Mouse (Mus musculus) spleen, postnatal 4 days (tissue): ENCODE measurements around the gene Ncam1.

Experiments used
- DNase-seq, 2 experiments: peaks; one replicate each; pipeline ENCODE4 v3.0.0; 2022; ENCODE audit warnings: low spot score in 2 of 2

Ncam1 gene

DNA sequence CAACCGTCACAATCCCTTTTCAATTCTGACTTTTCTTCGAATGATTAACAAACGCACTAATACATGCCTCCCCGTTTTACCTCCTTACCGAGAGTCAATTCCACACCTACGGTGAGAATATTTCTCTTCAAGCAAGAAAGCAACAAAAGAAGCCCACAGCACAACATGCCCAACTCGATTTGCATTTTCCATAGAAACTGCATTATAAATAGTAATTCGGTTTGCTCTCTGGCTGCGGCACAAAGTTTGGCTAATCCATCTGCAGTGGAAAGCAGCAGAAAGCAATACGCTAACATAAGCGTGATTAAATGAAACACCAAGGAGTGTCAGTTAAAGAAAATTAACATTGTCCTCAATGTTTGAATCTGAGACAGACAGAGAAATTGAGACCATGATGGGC, 177.0 kb downstream of the Ncam1 start:
- DNase-seq = no peak

DNA sequence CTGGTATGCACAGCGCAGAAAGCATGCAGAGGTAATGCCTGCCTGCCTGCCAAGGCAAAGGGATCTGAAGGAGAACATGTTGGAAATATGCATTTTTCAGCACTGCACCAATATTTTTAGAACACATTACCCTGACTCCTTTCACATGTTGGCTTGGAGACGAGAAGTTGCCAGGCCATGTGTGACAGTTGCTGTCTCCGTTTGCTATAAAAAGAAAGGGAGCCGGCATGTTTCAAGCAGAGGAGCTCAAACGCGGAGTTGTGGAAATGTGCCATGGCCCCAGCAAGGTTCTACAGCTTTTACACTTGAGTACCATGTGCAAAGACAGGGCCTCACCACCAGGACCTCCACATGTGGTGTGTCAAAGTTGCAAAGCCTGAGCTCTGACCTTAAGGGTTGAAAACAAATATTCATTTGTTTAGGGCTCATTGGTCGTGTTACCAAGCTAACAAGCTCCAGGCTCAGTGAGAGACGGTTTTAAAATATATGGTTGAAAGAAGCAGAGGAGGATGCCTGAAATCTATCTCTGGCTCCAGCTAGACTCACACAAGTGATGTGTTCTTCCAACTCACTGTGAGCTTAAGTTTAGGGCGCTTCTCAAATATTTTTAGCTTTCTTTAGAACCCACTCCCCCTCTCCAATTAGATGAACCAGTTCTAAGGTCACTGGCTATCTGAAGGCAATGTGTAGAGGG, 179.9 kb downstream of the Ncam1 start:
- no peak for DNase-seq

DNA sequence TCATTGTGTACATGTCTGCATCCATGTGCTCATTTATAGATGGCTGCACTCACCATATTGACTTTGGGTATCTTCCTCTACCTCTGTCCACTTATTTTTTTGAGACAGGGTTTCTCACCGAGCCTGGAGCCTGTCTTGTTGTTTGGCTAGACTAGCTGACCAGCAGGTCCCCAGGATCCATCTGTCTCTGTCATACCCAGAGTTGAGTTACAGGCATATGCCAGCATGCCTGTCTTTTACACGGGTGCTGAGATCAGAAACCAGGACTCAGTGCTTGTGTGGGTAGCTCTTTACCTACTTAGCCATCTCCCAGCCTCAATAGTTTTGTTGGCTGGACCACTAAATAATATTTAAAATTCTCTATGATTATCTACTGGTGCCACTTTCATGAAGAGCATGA, 180.5 kb downstream of the Ncam1 start:
- no peak for DNase-seq

DNA sequence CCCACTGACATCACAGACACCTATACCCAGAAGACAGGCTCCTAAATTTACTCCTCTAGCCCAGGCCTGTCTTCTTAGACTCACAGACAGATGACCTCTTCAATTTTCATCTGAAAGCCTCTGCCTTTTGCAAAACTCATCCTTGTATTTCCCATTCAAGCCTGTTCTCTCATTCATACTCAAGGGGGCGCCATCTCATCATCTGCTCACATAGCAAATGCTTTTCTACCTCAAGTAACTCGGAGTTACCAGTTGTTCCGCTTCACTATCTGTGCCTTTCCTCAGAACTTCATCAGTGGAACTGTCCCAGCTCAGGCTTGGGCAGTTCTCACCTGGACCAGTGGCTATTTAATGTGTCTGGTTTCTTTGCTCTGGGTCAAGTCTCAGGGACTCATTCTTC, 181.5 kb downstream of the Ncam1 start:
- DNase-seq = no peak

DNA sequence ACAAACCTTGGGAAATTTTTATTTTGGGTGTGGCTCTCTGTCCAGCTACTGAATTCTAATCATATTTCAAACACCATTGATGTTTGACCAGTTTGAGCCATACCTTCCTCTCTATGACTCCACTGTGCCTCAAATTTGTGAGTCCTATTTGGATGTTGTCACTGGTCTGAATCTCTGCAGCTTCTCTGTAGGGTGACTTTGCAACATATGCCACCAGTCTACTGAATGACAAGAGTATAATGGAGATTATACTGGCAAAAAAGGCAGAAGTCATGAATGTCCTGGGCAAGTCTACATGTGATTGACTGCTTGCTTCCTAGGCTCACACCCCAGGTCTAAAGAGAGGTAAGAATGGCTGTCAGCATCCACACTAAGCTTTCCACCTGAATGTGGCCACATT, 186.3 kb downstream of the Ncam1 start:
- DNase-seq = no peak

DNA sequence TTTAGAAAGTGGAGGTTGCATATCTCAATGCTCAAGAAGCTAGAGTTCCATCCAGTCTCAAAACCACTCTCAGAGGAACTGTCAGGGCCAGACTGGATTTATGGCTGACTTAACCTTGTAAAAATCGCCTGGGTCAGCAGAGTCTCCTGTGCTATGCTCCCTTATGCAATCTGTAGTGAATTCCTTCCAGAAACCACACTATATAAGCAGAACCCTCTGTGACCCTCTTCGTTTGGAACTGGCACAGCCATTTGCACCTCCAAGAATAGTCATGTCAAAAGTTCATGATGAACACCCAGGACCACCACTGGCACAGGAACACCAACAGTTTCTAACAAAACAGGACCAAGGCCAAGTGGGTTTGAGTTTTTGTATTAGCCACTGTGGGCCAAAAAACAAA, 190.5 kb downstream of the Ncam1 start:
- DNase-seq = no peak

DNA sequence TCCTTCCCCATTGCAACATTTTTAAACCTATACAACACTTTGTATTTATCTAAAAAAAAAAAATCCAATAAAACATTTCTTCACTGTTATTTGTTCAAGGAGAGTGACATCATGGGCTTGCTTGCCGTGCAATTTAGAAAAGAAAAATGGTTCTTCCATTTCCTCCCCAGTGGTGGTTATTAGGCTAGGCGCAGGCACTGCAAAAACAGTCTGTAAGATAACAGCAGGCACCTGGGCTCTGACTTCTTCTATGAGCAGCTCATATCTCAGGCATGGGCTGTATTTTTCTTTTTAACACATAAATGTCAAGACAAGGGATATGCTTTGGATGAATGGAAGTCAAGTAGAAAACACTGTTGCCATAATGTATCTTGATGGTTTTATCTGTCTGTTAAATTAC, 192.0 kb downstream of the Ncam1 start:
- no peak for DNase-seq

DNA sequence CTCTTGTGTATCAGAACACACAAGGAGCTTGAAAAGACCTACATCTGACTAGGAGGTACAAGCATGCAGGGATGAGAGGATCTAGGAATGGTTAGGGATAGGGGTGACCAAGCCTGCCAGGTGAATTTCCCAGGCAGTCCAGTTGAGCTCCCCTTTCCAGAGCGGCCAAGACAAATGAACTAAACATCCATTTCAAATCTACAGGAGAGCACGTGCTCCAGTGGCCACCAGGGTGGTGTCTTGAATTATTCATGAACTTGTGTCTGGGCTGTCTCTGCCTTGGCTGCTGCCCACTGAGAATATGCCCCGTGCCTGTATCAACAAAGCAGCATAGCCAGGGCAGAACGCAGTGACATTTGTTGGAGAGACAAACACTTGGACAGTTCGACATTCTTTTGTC, 192.4 kb downstream of the Ncam1 start:
- no peak for DNase-seq

DNA sequence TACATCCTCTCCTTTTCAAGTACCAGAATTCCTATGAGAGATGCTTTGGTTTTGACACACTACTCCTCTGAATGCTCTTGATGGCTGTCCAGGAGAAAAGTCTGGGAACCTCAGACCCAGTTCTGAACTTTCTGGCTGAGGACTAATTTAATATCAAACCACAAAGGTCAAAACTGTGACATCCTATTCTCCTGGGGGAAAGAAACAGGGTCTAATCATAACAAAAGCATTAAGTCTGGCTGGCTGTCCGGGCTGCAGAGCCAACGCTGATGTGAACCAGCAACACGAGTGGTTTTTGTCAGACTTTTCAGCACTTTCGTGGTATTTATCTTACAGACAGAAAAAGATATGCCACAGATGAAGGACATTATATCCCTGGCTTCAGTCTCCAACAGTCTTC, 192.9 kb downstream of the Ncam1 start:
- no peak for DNase-seq

DNA sequence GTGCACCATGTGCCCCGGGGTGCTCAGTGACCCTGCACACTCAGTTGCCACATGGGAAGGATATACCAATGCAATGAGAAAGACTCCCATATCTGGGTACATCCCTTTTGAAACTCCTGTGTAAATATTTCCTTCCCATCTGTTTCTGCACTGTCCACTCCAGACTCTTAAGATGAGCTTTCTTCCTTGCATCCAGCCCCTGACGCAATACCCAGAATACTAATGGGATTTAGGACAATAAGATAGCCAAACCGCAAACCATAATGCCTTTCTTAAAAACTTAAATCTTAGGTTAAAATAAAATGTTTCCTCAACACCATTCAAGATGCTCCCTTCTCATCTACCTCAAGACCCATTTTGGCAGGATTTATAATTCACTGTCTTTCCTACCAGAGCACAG, 193.4 kb downstream of the Ncam1 start:
- DNase-seq = no peak

DNA sequence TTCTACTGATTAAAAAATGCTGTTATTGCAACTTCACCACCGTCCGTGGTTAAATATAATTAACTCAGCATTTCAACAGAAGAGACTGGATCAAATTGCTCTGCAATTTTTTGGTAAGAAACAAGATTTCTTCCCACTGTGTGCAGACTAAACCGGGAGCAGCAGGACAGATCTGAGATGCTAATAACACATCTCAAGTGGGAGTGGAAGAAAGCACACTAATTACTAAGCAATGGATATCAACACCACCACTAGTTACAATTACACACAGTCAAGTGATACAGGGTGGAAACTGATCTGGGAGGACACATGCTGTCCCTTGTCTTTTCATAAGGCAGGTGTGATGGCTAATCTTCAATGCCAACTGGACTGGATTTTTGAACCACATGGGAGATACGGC, 197.5 kb downstream of the Ncam1 start:
- no peak for DNase-seq

DNA sequence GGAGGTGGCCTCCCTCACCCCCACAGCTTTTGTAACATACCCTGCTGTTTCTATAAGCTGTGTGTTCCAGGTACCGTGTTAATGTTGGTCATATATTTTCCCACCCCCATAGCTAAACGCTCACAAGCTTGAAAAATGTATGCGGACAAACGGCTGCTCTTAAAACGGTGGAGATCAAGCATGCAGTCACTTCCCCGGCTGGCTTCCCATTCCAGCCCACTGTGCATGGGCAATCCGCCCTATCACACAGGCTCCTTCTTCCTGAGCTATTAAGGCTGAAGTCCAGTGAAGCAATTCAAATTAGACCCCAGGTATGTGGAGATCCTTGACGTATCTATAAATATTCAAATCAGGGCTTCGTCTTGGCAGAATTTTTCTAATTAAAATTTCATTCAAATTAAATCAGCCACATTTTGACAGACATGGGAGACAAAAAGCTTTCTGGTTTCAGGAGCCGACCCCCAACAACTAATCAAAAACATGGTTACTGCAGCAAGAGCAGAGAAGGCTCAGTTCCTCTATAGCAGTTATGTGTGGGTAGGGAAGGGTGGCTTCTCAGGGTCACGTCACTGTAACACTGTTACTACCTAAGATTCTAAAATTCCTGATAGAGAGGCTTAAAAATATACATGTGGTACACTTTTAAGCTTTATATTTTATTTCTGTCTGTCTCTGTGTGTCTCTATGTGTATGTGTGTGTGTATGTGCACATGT, 202.9 kb downstream of the Ncam1 start:
- DNase-seq = no peak

DNA sequence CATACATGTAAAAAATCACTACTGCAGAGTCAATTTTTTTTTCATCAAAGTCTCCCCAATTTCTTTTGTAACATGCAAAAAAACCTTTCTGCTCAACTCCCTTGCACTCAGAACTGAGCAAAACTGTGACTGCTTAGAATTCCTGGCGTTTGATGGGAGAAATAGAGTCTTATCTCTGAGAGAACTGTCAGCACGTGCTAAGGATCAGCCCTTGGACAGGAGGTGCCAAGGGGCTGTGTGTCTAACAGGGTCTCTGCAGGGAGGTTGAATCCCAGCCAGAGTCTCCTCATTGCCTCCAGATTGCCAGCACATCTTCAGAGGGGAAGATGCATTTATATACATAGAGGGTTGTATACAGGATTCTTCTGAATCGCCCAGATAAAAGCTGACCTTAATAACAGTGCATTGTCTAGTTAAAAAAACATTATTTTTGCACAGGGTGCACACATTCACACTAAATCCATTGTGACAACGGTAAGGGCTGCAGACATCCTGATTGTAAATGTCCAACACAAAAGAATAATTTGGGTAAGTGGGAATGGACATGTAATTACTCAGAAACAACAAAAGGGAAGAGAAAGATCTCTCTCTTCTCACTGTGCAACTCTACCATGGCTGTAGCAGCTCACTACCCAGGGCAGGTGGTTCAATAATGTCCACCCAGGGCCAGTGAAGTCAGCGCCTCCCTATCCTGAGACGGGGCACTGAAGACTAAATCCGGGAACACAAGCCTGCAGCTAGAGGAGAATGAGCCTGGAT, 203.7 kb downstream of the Ncam1 start:
- no peak for DNase-seq

DNA sequence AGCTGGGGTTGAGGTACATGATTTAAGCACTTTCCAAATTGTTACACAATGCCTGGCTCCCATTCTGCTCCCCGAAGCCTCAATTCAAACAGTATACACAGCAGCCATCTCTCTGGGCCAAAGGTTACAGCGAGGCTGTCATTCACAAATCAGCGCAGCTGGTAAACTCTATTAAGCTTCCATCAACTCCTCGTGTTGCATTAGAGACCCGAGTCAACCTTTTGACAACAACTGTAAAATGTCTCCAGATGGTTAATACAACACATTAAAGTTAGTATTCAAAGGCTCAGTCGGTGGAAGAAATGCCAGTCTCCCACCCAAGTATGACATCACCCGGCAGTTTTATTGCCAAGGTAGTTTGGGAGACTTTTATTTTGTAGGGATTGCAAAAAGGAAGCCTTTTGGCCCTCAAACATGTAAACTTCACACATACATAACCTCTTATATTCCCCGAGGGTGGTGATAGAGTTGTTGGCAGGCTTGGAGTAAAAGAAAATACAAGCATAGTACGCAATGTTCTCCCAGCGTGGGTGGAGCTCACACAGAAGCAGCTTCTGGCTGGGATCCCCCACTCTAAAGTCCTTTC, 204.7 kb downstream of the Ncam1 start:
- no peak for DNase-seq

DNA sequence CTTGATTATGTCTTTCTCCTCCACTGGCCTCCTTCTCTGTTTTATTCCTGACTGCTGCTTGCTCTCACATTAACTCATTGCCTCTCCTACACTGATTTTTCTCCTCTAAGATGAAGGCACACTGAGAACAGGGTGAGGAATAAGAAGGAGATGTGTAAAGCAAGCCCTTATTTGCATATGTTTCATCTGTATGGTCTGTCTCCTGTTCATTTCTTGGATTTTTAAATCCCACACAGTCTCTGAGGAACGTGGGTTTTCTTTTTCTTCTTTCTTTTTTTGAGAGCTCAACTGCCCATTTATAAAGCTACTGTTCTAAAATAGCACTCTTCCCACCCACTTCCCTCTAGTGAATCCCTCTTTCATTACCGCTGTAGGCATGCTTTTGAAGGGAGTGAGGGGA, 206.7 kb downstream of the Ncam1 start:
- DNase-seq = no peak

DNA sequence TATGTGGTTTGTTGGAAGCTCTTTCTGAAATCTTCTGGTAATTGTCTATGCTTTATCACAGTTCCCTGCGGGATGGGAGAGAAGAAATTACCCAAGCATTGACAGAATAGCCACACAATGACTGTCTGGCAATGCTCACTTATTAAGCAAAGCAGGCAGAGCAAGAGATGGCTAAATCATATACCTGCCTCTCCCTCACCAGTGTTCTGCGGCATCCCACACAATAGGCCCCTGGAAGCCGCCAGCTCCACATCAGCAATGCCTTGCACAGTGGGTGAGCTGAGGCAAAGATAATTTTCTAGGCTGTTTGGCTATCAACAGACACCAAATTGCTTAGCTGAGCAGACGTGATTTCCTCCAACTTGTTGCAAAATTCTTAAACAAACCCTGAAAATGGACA, 208.5 kb downstream of the Ncam1 start:
- DNase-seq = no peak

DNA sequence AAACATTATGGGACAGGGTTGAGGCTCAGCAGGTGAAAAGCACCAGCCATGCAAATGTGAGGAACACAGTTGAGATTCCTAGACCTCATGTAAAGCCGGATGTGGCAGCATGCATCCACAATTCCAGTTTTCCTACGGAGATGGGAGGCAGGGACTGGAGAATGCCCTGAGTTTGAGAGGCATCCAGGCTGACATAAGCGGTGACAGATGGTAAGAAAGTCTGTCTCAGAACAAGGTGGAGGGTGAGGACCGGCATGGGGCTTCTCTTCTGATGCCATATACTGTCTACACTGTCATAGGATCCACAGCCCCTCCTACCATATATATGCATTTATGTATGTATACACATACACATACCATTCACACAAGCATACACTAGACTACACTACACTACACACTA, 221.6 kb downstream of the Ncam1 start:
- DNase-seq = no peak

DNA sequence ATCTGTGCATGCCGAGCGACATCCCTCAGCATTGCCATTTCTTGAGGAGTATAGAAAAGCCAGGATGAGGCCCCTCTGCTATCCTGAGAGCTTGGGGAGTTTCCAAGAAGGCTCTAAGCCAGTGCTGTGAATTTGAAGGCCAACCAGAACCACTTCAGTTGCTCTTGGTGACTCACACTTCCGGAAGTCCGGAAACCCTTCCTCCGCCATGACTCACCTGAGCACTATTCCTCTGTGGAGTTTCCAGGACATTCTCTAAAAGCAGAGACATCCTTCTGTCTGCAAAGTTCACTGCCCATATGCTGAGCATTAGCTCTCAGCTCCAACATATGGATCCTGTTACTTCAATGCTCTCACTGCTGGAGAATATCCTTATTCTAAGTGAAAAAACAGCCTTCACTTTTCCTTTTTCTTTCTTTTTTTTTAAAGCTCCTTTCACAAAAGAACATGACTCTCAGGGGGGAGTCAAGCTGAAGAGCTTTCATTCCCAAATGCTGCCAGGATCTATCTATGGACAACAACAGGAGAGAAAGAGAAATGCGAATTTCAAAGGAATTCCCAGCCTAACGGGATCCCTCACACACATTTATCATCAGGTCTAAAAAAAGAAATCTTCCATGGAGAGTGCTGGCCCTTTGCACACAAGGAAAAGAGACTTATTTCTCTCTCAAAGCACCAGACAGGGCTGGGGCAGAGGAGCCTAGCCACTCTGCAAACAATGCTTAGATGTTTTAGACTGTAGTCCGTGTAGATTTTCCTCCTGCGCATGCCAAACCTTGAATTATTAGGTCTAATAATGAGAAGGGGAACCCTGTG, 226.8 kb downstream of the Ncam1 start:
- DNase-seq = no peak

DNA sequence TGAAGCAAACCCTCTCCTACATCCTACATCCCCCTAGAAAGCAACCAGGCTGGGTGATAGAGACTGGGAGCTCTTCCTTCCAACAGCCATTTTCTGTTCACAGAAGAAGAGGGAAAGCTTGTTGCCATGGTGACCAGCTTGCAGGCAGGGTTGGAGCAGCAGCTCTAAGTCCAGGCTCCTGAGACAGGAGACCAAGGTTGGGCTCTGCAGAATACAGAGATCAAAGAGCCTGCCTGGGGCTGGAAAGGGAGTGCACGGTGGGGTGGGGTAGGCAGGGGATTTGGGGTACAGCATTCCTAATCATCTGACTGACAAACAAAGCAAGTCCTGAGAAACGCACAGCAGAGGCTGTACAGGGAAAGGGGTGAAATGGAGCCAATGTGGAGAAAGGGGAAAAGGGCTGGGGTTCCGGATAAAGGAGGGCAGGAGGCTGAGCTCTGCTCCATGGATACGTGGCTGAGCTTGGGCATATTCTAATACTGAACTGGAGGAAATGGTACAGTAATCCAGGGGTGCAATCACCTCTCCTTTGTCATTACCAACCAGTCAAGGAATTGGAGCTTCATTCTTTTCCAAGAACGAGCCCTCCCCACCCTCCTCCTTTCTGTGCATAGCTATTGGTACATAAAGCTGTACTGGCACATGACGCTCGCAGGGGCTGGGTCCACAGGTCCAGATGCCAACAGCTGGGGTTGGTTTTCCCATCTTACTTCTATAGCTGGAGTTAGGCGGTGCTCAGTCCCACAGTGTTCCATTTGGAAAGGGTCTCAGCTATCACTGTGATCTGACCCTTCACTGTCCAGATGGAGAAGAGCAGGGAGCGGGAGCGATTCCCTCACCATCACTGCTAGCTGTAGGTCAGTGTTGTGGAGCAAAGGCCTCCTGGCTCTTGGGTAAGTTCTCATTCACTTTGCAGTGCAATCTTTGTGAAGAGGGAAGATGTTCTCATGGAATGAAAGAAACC, 227.7 kb downstream of the Ncam1 start:
- no peak for DNase-seq

DNA sequence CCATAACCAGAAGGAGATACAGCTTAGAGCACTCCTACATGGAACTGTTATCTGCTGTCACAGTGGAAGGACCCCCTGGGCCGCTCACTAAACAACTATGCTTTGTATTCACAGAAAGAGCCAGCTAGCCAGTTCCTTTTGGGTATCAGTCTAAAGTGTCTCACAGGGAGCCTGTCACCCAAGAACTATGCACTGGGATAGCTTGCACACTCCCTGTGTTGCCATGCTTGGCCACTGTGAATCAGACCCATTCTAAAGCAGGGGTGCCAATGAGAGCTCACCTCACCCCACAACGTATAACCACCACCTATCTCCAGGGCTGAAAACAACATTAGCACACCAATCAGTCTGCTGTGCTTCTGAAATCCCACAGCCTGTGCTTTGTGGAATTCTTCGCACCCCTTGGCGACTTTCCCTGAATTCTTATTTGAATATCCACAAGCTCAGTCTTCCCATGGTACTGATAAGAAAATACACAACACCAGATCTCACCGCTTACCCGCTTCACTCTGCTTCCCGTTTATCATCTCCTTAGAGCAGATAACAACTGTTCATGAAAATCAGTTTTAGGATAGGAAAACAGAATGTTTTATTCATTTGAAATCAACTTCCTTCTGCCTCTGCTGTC, 228.6 kb downstream of the Ncam1 start:
- no peak for DNase-seq
